Mouse (Mus musculus) liver, embryonic 14.5 days (tissue): ENCODE data around the gene Pde4d.

Experiments used
- CTCF ChIP-seq: IDR thresholded peaks from 2 replicates; pipeline ENCODE4 v1.5.1; 2016; ENCODE audit warnings: antibody characterized with exemption, low read depth, control low read depth
- EP300 ChIP-seq: IDR thresholded peaks from 2 replicates; pipeline ENCODE4 v1.6.1; 2016; ENCODE audit warnings: antibody characterized with exemption, low read depth

DNA sequence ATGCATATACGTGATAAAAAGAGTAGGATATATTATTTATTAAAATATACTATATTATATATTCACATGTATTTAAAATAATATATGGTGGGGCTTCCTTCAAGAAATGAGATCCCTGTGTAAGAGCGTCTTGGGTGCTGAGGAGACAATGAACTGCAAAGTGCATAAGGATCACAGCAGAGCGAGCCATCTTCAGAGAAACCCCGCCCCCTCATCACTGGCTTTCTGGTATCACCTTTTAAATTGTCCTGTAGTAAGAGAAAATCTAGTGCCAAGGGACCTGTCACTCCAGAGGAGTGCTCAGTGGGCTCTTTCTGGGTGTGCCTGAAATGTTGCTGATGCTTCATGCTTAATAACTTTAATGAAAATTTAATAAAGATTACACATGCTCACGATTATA, 1327.7 kb downstream of the Pde4d start:
- no peak for TF ChIP-seq CTCF
- TF ChIP-seq EP300, result no peak
